Mouse (Mus musculus) brain, embryonic 14.5 days (tissue): Measurements from ENCODE around the gene Lmod2. TPM values are rescaled to one million over a fixed set of nuclear protein-coding genes. Genes with fewer than 3 reads are reported as not detected.

Source experiments
- DNase-seq: peaks from one replicate; pipeline ENCODE4 v3.0.0-alpha.2; 2011; ENCODE audit warnings: low read depth
- CTCF ChIP-seq: fragments of 200-500 bp; IDR thresholded peaks from 2 replicates; pipeline ENCODE4 v1.5.1; 2012; ENCODE audit warnings: inconsistent platforms, mild to moderate bottlenecking, moderate library complexity, borderline replicate concordance; ENCODE audit not compliant: insufficient read depth, insufficient read length; ENCODE audit errors: extremely low read depth
- POLR2A ChIP-seq: fragments of 200-500 bp; IDR thresholded peaks from 2 replicates; pipeline ENCODE4 v1.6.1; 2012; ENCODE audit warnings: mild to moderate bottlenecking, inconsistent platforms, borderline replicate concordance; ENCODE audit not compliant: poor library complexity, insufficient read depth, insufficient read length, severe bottlenecking; ENCODE audit errors: extremely low read depth
- polyA plus RNA-seq: library from polyadenylated mRNA; depleted of rRNA; stranded (reverse); fragments of >200 nt; gene quantifications from 2 replicates; pipeline ENCODE4 v1.2.3, GENCODE M21; 2012; rRNA removed

Lmod2 gene
- polyA plus RNA-seq, result not detected in 2 replicates

GRCm38 (mm10) chr6:24597500-24597899 lies at the start of gene Lmod2:
TSS of gene Lmod2 (plus strand) at chr6:24597762.
- TF ChIP-seq CTCF (no peak), POLR2A (no peak)
- no peak for DNase-seq

DNA sequence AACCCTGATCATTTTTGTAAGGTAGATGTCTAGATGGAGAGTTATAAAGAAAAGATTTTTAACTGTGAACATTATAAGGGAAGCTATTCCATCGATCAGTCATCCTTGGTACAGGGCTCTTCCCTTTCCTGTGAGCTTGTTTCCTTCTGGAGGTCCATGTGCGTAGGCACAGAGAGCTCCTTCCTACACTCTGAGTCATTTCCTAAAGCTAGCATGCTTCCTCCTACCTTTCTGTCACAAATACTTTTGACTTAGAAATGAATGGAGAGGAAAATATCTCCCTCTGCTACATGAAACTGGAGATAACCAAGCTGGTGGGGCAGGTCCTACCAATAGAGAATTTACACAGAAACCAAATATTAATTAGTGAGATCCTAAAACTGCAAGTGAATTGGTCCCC lies 47.8 kb upstream of the Lmod2 start:
- DNase-seq, result no peak
- no peak for TF ChIP-seq POLR2A
- TF ChIP-seq CTCF, result no peak

DNA sequence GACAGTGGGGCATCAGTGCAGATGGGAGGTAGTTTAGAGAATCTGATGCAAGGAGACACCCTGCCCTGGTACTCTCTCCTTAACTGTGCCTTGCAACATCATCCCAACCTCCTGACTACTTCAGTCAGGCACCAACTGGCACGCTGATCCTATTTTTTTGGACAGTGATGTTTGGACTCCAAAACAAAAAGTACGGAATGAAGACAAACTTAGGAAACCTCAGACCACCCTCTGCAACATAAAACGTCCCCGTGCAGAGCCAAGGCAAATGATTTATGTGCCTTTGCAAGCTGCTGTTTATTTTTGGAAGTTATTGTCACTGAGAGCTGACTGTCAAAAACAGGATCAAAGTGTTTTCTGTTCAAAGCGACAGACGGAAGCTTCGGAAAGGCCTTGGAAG lies 45.5 kb upstream of the Lmod2 start:
- DNase-seq, result no peak
- no peak for TF ChIP-seq CTCF
- no peak for TF ChIP-seq POLR2A

DNA sequence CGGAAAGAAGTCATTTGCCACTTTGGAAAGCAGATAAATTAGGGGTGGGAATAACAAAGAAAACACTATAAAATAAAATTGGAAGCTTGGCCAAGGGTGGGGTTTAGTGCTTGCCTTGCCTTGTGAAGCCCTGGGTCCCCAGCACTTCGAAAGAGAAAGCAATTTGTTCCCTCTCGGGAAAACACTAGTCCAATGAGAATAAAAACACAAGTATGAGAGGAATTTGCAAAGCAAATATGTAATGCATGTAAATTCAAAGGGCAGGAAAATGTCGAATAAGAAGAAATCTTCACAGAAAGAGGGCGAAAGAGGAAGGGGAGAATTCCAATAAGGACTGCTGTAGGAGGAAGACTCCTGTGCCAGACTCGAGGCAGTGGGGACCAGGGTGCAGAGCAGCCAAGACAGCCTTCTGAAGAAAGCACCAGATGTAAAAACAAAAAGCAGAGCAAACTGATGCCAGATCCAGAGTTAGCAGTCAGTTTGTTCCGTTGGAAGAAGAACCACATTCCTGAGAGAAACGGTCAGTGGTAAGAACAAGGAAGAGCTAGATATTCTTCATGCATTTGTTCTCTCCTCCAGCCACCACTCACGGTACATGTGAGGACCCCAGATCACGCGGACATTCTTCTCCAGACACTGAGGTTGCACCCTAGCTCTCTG lies 43.0 kb upstream of the Lmod2 start:
- no peak for TF ChIP-seq CTCF
- DNase-seq, result no peak

GRCm38 (mm10) chr6:24555488-24555887 lies 42.1 kb upstream of the Lmod2 start:
- TF ChIP-seq CTCF (no peak), POLR2A (no peak)
- no peak for DNase-seq

DNA sequence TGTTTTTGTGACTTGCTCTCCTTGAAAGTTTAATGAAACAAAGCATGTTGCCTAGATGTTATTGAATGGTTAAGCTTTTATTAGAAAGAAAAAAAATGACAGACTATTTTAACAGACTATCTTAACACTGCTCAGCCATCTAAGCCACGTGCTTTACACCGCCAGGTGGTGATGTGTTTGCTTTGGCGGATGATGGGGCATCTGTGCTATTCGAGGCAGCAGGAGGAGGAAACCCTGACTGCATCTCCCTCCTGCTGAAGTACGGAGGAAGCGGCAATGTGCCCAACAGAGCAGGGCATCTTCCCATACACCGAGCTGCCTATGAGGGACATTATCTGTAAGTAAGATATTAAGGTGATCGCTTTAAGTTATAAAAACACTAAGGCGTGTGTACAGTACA lies 33.5 kb upstream of the Lmod2 start:
- DNase-seq, result peak; percentile 14
- TF ChIP-seq POLR2A (no peak), CTCF (no peak)

DNA sequence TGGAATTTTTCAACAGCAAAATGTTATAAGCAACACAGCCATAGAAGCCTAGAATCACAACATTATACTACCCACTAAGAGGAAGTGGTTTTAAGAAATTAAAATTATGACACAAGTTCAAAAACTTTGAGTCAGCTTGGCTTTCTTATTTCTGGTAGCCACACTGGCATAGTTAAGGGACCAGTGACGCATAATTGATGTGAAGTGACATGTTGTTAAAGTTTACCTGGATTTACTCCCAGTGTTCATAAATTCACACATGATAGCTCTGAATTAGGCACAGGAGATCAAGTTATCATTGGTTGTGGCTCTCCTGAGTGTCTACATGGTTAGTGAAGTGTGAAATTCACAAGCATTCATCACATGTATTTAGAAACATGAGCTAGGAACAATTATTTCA lies 32.7 kb upstream of the Lmod2 start:
- no peak for DNase-seq
- TF ChIP-seq POLR2A (no peak), CTCF (no peak)

- DNase-seq, result no peak
- TF ChIP-seq CTCF (no peak), POLR2A (no peak)
Observed at GRCm38 (mm10) chr6:24568963-24569362, 28.6 kb upstream of the Lmod2 start.

DNA sequence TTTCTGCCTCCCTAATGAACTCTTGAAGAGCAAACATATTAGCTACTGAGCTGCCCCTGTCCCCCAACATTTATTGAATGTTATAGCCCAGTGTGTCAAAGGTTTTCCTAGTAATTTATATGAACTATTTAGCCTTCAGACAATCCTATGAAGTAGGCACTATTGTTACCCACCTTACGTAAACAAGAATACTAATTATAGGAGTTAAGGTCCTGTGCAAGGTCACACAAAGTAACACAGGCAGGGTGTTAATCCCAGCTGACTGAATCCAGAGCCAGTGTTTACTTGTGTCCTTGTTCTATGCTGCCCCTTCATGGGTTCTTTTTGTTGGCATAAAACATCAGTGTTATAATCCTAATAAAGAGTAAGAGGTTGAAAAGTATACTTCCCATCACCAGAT lies 27.9 kb upstream of the Lmod2 start:
- TF ChIP-seq POLR2A (no peak), CTCF (no peak)

DNA sequence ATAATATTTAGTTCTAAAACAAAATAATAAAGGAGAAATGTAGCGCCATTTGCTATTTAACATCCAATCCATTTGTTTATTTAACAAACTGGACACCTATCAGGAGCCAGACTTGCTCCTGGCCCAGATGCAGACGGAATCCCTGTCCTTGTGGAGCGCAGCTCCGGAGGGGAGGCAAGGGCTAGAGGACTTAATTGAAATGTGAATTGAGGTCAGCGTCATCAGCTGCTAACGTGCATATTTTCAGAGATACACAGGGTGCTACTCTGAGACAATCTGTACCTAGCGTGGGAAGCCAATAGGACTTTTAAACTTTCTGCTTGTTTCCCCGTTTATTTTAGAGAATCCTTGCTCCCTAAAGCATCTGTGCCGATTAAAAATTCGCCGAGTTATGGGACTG lies 27.3 kb upstream of the Lmod2 start:
- TF ChIP-seq POLR2A (no peak), CTCF (no peak)
- no peak for DNase-seq

More for the DNA sequence above, 27.9 kb upstream of the Lmod2 start:
- DNase-seq, result no peak

DNA sequence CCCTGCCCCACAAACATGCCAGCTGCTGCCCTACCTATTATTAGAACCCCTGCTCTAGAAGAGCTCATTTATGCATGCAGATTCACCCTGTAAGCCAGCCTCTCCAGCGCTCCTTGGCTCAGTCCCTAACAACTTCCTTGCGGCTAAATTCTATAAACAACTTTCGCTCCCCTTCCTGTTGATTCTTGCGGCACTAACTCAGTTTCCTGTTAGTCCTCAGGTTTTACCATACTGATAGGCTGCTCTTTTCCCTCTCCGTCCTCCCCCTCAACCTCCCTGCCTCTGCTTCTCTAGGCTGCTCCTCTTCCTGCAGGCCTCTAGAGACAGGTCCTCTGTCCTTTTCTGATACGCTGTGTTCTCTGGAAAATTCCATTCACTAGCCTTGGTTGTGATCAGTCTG lies 26.4 kb upstream of the Lmod2 start:
- TF ChIP-seq POLR2A, result no peak
- TF ChIP-seq CTCF, result no peak
- no peak for DNase-seq

- no peak for DNase-seq
- TF ChIP-seq CTCF (no peak), POLR2A (no peak)
Observed at GRCm38 (mm10) chr6:24572431-24572830, 25.1 kb upstream of the Lmod2 start.

- no peak for TF ChIP-seq POLR2A
- no peak for TF ChIP-seq CTCF
Observed at GRCm38 (mm10) chr6:24573319-24573718, 24.2 kb upstream of the Lmod2 start.

GRCm38 (mm10) chr6:24583456-24583855 lies 14.1 kb upstream of the Lmod2 start:
- TF ChIP-seq POLR2A (no peak), CTCF (no peak)
- DNase-seq, result no peak

More at GRCm38 (mm10) chr6:24573319-24573718, 24.2 kb upstream of the Lmod2 start:
- DNase-seq, result no peak
